Mouse (Mus musculus) hindbrain, embryonic 11.5 days (tissue): ENCODE results near the gene Tns2. TPM values are rescaled to one million over a fixed set of nuclear protein-coding genes. Genes with fewer than 3 reads are reported as not detected.

Experiments
- ATAC-seq: fragments of 200-750 bp; cut with Nextera tagmentation; 2 replicates; pipeline ENCODE4 v1.8.0; 2017; ENCODE audit warnings: mild to moderate bottlenecking, moderate TSS enrichment, moderate library complexity; ENCODE audit not compliant: low FRiP score
- DNase-seq: peaks from one replicate; pipeline ENCODE4 v3.0.0-alpha.2; 2015; ENCODE audit warnings: low spot score
- H3K27ac ChIP-seq: fragments of 300-500 bp; sonication (generic); 2 replicates; pipeline ENCODE4 v1.5.1; 2014; ENCODE audit warnings: mild to moderate bottlenecking, low read depth, low read length
- H3K27me3 ChIP-seq: fragments of 300-500 bp; sonication (generic); 2 replicates; pipeline ENCODE4 v1.6.1; 2014; ENCODE audit warnings: mild to moderate bottlenecking, low read length, moderate library complexity, mixed read lengths; ENCODE audit not compliant: control insufficient read depth, insufficient read depth
- H3K36me3 ChIP-seq: fragments of 300-500 bp; sonication (generic); 2 replicates; pipeline ENCODE4 v1.6.1; 2014; ENCODE audit warnings: mild to moderate bottlenecking, low read length, moderate library complexity, mixed read lengths; ENCODE audit not compliant: control insufficient read depth, insufficient read depth
- H3K4me1 ChIP-seq: fragments of 300-500 bp; sonication (generic); replicated peaks from 2 replicates; pipeline ENCODE4 v1.6.1; 2014; ENCODE audit warnings: low read length, mixed read lengths; ENCODE audit not compliant: control insufficient read depth, insufficient read depth
- H3K4me2 ChIP-seq: fragments of 300-500 bp; sonication (generic); replicated peaks from 2 replicates; pipeline ENCODE4 v1.6.1; 2014; ENCODE audit warnings: mild to moderate bottlenecking, low read depth, low read length
- H3K4me3 ChIP-seq: fragments of 300-500 bp; sonication (generic); 2 replicates; pipeline ENCODE4 v1.5.1; 2014; ENCODE audit warnings: low read depth, low read length
- H3K9ac ChIP-seq: fragments of 300-500 bp; sonication (generic); 2 replicates; pipeline ENCODE4 v1.6.1; 2014; ENCODE audit warnings: low read depth, low read length
- H3K9me3 ChIP-seq: fragments of 300-500 bp; sonication (generic); 2 replicates; pipeline ENCODE4 v1.6.1; 2016; ENCODE audit warnings: low read length; ENCODE audit not compliant: control insufficient read depth
- WGBS: fragments of 180-500 bp; shearing (Covaris S2); extraction: QIAGEN DNeasy Blood & Tissue Kit; methylation state at CpG from one replicate; pipeline ENCODE4 v1.1.7; 2014; 5-methylcytosine and 5-hydroxymethylcytosine counted together
- polyA plus RNA-seq: library from polyadenylated mRNA; unstranded; fragments of >200 nt; fragmentation: Nextera tagmentation; extraction: Ambion mirVana; gene quantifications from 2 replicates; pipeline ENCODE4 v1.2.1, GENCODE M21; 2014

Gene Tns2
- 8.0 and 11.8 TPM in 2 replicates for polyA plus RNA-seq

DNA sequence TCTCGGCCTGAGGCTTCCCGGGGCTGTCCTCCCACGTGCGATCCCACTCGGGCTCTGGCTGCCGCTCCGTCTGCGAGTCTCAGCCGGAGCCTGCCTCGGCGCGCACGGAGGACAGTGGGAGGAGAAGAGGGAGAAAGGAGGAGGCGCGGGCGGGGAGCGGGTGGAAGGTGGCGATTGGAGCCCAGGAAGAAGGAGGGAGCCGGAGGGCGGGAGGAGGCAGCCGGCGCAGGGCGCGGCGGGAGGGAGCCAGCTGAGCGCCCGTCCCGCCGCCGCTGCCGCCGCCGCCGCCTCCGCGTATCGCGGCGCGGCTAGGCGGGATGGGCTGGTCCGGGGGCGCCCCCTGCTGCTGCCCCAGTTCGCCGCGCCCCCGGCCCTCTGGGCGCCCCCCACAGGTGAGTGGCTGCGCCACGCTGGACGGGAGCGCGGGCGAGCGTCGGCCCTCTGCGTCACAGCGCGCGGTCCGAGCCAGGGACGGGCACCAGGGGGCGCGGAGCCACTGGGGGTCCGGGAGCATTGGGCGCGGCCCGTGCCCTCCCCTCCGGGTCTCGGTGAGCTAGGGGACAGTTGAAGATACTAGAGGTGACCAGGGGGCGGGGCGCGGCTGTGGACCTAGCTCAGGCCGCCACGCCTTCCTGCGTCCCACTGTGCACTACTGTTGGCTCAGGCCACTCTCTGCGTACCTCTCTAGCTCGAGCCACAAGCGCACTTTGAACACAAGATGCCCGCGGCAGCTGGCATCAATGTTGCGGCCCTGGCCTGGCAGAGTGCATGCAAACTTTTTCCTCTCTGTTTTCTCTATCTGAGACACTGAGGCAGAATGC, at the start of gene Tns2:
TSS of gene Tns2 (plus strand) at position 253 of the 821 bp plus-strand sequence.
- Histone ChIP-seq H3K9me3 (no peaks in the 10 kb centered on the region), H3K36me3 (no peaks in the 10 kb centered on the region), H3K4me2 (peak within 1 kb of the TSS; percentile 87), H3K9ac (peak within 1 kb of the TSS; percentile 50), H3K4me1 (peaks cover 16% of the 10 kb centered on the region), H3K27ac (0 out of 2 replicates have a peak within 1 kb of the TSS, but pooled peaks have one; percentile 24), H3K4me3 (peak within 1 kb of the TSS; percentile 44), H3K27me3 (peaks cover 6% of the 10 kb centered on the region)
- peak; percentile 77 for DNase-seq
- ATAC-seq: peak; percentile 59
- 1% methylated on average over 52 of the region's 82 CpGs for WGBS

DNA sequence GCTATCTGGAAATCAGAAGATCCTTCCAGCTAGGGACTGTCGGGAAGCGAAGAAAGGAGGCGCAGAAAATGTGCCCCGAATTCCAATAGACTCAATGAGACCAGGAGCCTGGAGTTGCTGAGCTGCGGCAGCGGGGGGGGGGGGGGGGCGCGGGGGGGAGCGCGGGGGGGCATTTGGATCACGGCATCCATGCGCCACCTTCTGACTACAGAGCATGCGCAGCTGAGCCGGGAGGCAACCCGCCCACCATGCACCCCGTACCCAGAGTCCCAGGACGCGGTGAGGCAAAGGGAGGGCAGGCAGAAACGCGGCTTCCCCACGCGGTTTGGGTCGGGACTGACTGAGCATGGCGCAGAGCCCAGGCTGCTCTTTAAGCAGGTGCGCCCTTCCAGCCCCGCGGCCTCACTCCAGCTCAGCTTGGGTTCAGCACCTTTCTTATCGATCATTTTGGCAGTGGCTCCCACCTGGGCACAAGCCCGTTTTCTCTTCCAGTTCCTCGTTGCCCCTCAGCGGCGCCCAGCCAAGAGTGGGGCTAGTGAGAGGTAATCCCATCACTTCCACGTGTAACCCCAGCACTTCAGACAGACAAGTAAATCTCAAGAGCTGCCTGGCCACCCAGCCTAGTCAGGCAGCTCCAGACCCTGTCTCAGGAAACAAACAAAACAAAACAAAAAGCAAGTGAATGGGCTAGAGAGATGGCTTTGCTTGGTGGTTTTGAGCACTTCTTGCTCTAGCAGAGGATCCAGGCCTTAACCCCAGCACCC, 48.1 kb upstream of the Tns2 start:
- no peaks in the 10 kb centered on the region for H3K27me3 ChIP-seq
- peak overlapping the region; percentile 58 for H3K9ac ChIP-seq
- H3K4me1 ChIP-seq: no peaks in the 10 kb centered on the region
- peak; percentile 72 for DNase-seq
- WGBS: 1% methylated on average over 27 of the region's 33 CpGs
- H3K4me2 ChIP-seq: peak overlapping the region; percentile 79
- peak overlapping the region; percentile 45 for H3K4me3 ChIP-seq
- H3K9me3 ChIP-seq: no peaks in the 10 kb centered on the region
- peak; percentile 64 for ATAC-seq
- H3K36me3 ChIP-seq: no peaks in the 10 kb centered on the region
- no peak overlapping the region for H3K27ac ChIP-seq

DNA sequence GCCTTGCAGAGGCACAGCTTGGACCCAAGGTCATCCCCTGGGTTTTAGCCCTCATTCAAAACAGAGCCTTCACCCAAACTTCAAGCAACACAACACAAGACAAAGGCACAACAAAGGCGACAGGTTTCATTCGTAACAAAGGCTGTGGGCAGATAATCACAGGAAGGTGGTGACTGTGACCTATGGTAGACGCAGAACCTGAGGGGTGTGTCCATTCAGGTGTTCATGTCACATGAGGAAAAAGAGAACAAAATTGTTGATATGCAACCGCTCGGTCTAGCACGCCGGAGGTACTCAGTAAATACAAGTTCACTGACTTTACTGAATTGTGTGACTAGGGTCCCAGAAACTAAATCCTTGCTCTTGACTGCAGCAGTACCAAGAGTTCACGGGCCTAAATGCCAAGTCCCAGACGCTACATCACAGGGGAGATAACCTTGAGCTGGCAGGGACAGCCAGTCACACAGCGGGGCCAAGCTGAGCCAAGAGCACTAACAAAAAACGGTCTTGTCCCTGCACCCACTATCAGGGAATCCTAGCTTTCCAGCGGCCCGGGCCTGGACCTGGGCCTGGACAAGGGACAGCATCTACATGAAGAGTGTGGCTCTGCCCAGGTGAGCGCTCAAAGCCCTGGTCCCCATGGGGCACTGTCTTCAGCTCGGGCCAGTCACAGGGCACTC, 43.6 kb upstream of the Tns2 start:
- ATAC-seq: no peak

DNA sequence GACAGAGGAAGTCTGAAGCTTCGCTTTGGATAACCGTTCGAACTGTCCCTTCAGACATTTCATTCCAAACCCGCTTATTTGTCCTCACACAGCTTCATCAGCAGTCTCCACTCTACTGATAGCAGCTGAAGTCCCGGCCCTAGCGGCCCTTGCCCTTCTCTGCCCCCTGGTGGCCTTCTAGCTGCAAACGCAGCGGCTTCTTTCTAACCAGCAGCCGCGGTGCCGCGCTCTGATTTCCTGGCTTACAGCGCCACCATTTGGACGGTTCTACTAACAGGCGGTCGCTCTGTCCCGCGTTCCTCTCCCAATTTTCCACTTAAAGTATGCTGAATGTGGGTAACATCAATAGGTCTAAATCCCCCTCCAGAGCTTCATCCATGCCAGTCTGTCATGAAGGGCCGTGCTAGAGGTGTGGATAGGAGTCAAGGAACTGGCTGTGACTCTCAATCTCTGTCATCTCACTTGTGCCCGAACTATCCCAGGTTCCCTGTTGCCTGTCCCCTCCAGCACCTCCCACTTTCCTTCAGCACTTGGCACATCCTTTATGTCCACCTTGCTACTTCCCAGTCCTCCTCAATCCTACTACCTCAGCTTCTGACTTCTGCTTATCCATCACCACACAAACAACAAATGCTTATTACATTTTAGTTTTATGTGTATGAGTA, 34.4 kb upstream of the Tns2 start:
- Histone ChIP-seq H3K4me2 (no peak overlapping the region), H3K36me3 (no peaks in the 10 kb centered on the region), H3K4me1 (no peaks in the 10 kb centered on the region), H3K27me3 (peaks cover 7% of the 10 kb centered on the region; the same call in 1 of the 2 replicates), H3K9me3 (no peaks in the 10 kb centered on the region), H3K27ac (no peak overlapping the region), H3K4me3 (no peak overlapping the region), H3K9ac (no peak overlapping the region)
- DNase-seq: peak; percentile 97
- ATAC-seq: peak; percentile 80
- WGBS: 5% methylated on average over 20 of the region's 20 CpGs

More for the DNA sequence above, 43.6 kb upstream of the Tns2 start:
- no peak for DNase-seq
- Histone ChIP-seq H3K4me3 (no peak overlapping the region), H3K9ac (no peak overlapping the region), H3K27me3 (no peaks in the 10 kb centered on the region), H3K36me3 (no peaks in the 10 kb centered on the region), H3K4me1 (no peaks in the 10 kb centered on the region), H3K4me2 (no peak overlapping the region), H3K27ac (no peak overlapping the region), H3K9me3 (no peaks in the 10 kb centered on the region)
- WGBS: 88% methylated on average over 15 of the region's 15 CpGs

DNA sequence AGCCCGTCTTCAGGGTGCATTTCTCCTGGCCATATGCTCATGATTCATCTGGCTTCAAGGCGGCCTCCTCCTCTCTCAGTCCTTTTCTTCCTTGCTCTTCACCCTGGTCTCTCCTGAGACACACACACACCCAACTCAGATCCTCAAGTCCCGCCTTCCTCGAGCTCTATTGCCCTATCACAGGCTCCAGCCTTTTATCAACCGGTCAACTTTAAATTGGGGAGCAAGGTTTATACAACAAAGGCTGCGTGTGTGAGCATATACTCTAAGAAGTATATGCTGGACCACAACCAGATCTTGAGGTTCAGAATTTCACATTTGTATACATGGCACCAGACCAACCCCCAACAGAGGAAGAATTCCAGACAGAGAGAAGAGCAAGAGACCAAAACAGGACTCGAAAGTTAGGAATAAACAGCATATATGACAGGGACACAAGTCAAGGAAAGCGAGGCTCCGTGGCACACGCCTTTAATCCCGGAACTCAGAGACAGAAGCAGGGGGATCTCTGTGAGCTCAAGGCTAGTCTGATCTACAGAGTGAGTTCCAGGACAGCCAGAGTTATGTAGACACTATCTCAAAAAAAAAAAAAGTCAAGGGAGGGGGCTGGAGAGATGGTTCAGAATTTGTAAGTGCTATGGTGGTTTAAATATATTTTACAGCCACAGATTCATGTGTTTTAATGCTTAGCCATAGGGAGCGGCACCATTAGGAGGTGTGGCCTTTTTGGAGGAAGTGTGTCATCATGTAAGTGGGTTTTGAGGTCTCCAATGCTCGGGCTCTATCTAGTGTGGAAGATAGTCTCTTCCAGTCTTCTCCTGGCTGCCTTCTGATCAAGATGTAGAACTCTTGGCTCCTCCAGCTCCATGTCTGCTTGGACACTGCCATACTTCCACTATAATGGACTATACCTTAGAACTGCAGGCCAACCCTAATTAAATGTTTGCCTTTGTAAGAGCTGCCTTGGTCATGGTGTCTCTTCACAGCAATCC, 29.4 kb upstream of the Tns2 start:
- 74% methylated on average over 13 of the region's 13 CpGs for WGBS
- H3K36me3 ChIP-seq: no peaks in the 10 kb centered on the region
- H3K4me1 ChIP-seq: peaks cover 4% of the 10 kb centered on the region; the same call in 1 of the 2 replicates
- DNase-seq (no peak), ATAC-seq (no peak)
- no peak overlapping the region for H3K4me3 ChIP-seq
- H3K27me3 ChIP-seq: peaks cover 7% of the 10 kb centered on the region; the same call in 1 of the 2 replicates
- no peaks in the 10 kb centered on the region for H3K9me3 ChIP-seq
- H3K27ac ChIP-seq: no peak overlapping the region
- no peak overlapping the region for H3K4me2 ChIP-seq
- H3K9ac ChIP-seq: no peak overlapping the region

DNA sequence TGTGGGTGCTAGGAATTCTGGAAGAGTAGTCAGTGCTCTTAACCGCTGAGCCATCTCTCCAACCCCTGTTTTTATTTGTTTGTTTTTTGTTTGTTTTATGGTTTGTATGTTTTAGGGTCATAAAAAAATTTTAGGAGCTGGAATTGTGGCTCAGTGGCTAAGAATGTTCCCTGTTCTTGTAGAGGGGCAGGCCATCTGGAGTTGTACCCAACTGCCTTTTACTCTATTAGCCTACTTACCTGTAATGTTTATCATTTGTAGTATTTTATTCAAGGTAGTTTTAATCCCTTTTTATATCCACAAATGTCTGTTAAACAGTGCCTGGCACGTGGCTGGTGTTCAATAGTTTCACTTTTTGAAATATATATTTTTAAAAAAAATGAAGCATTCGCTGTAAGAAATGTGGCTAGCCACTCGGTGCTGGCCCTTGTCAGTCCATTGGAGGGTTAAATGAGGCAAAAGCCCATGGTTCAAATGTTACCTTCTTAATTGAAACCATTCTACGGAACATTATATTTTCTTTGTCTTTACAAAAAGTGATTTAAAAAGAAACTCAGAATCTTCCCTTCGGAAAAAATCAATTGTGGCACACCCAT, 27.2 kb upstream of the Tns2 start:
- Histone ChIP-seq H3K9me3 (no peaks in the 10 kb centered on the region), H3K4me2 (peak overlapping the region; percentile 7; the same call in 1 of the 2 replicates), H3K4me1 (peaks cover 4% of the 10 kb centered on the region; the same call in 1 of the 2 replicates), H3K9ac (peak overlapping the region; percentile 2; the same call in 1 of the 2 replicates), H3K27me3 (no peaks in the 10 kb centered on the region), H3K4me3 (peak overlapping the region; percentile 94), H3K36me3 (no peaks in the 10 kb centered on the region), H3K27ac (no peak overlapping the region)
- DNase-seq (no peak), ATAC-seq (peak; percentile 59)
- WGBS: 16% methylated on average over 6 of the region's 6 CpGs

DNA sequence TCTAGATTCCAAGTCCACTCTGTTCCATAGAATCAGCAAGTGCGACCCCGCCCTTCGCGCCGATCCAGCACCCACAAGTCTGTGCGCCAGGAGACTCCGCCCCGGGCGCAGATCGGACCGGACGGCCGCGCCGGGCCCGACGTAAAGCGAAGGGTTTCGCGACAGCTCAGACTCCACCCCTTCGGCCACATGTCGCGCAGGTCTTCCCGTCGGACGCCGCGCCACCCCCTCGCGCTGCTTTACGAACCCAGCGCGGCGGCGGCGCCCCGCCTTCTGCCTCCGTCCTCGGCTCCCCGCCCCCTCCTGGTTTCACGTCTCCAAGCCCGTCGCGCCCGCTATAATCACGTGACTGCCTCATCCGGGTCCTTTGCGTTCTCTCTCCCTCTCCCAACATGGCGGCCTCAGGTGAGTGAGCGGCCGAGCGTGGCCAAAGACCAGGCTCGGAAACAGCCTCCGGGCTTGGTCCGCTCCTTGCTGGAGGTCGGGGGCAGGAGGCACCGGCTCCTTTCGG, 26.6 kb upstream of the Tns2 start, which contains the start of gene Eif4b:
TSS of gene Eif4b (plus strand) at position 215 of the 511 bp plus-strand sequence.
- Histone ChIP-seq H3K4me2 (peak within 1 kb of the TSS; percentile 81), H3K36me3 (no peaks in the 10 kb centered on the region), H3K9ac (peak within 1 kb of the TSS; percentile 95), H3K27me3 (no peaks in the 10 kb centered on the region), H3K27ac (peak within 1 kb of the TSS; percentile 93), H3K9me3 (no peaks in the 10 kb centered on the region), H3K4me1 (peaks cover 4% of the 10 kb centered on the region; the same call in 1 of the 2 replicates), H3K4me3 (peak within 1 kb of the TSS; percentile 94)
- DNase-seq (peak; percentile 99), ATAC-seq (peak; percentile 93)
- under 1% methylated on average over 51 of the region's 58 CpGs for WGBS
